Mouse (Mus musculus) stomach, embryonic 15.5 days (tissue): ENCODE results near the gene Pcolce. TPM values are rescaled to one million over a fixed set of nuclear protein-coding genes. Genes with fewer than 3 reads are reported as not detected.

Experiments used
- ATAC-seq: fragments of 200-750 bp; cut with Nextera tagmentation; 2 replicates; pipeline ENCODE4 v1.8.0; 2017; ENCODE audit warnings: low read depth, moderate number of reproducible peaks, moderate TSS enrichment; ENCODE audit not compliant: insufficient read depth, low FRiP score
- H3K27ac ChIP-seq: fragments of 300-500 bp; sonication (generic); 2 replicates; pipeline ENCODE4 v1.5.1; 2015; ENCODE audit warnings: mild to moderate bottlenecking, inconsistent platforms
- H3K27me3 ChIP-seq: fragments of 300-500 bp; sonication (generic); replicated peaks from 2 replicates; pipeline ENCODE4 v1.6.1; 2015; ENCODE audit warnings: inconsistent platforms
- H3K36me3 ChIP-seq: fragments of 300-500 bp; sonication (generic); 2 replicates; pipeline ENCODE4 v1.6.1; 2015; ENCODE audit warnings: inconsistent platforms
- H3K4me1 ChIP-seq: fragments of 300-500 bp; sonication (generic); 2 replicates; pipeline ENCODE4 v1.6.1; 2015; ENCODE audit warnings: inconsistent platforms
- H3K4me2 ChIP-seq: fragments of 300-500 bp; sonication (generic); 2 replicates; pipeline ENCODE4 v1.6.1; 2015; ENCODE audit warnings: mild to moderate bottlenecking, inconsistent platforms
- H3K4me3 ChIP-seq: fragments of 300-500 bp; sonication (generic); replicated peaks from 2 replicates; pipeline ENCODE4 v1.5.1; 2015; ENCODE audit warnings: inconsistent platforms
- H3K9ac ChIP-seq: fragments of 300-500 bp; sonication (generic); 2 replicates; pipeline ENCODE4 v1.6.1; 2015; ENCODE audit warnings: inconsistent platforms
- H3K9me3 ChIP-seq: fragments of 300-500 bp; sonication (generic); 2 replicates; pipeline ENCODE4 v1.6.1; 2016; ENCODE audit warnings: inconsistent platforms
- WGBS: fragments of 180-500 bp; shearing (Covaris S2); methylation state at CpG from one replicate; pipeline ENCODE4 v1.1.7; 2015; 5-methylcytosine and 5-hydroxymethylcytosine counted together
- polyA plus RNA-seq: library from polyadenylated mRNA; unstranded; fragments of >200 nt; fragmentation: Nextera tagmentation; extraction: Ambion mirVana; gene quantifications from 2 replicates; pipeline ENCODE4 v1.2.1, GENCODE M21; 2015

Gene Pcolce
- polyA plus RNA-seq, 1 experiment from 2014 or later, result 115 TPM

DNA sequence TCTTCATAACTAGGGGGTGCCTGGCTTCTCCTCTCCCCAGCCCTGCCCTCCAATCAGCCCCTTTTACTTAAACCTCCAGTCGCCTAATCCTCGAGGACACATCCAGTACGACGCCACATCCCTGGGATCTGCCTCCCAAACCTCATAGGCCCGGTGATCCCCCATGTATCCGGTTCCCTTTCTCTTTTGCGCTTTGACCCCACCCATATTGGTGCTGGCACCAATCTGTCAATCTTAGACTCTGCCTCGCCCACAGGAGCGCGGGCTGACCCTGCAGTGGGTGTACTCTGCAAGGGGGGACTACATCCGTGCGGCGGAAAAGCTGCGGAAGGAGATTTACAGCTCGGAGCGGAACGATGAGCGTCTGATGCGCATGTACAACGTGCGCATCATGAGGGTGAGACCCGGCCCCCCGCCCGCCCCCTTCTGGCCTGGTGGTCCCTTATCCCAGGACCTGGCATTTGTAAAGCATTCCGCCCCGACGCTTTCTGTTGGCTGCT, 29.9 kb downstream of the Pcolce start:
- no peak overlapping the region; the same call in 1 of the 2 replicates for H3K27ac ChIP-seq

GRCm38 (mm10) chr5:137582702-137583101, 30.9 kb downstream of the Pcolce start:
- Histone ChIP-seq H3K9me3 (no peaks in the 10 kb centered on the region), H3K27me3 (no peaks in the 10 kb centered on the region), H3K4me3 (no peak overlapping the region; the same call in 1 of the 2 replicates), H3K27ac (no peak overlapping the region), H3K36me3 (no peaks in the 10 kb centered on the region), H3K4me2 (no peak overlapping the region), H3K9ac (no peak overlapping the region), H3K4me1 (0 out of 2 replicates have a peak, but pooled peaks cover 6% of the 10 kb centered on the region)
- 23% methylated on average over 8 of the region's 8 CpGs for whole genome bisulfite sequencing
- ATAC-seq, result no peak

More for the DNA sequence above, 29.9 kb downstream of the Pcolce start:
- Histone ChIP-seq H3K9me3 (no peaks in the 10 kb centered on the region), H3K36me3 (no peaks in the 10 kb centered on the region), H3K4me3 (peak overlapping the region; percentile 41), H3K9ac (peak overlapping the region; percentile 37; the same call in 1 of the 2 replicates), H3K4me2 (peak overlapping the region; percentile 62), H3K27me3 (no peaks in the 10 kb centered on the region), H3K4me1 (0 out of 2 replicates have a peak, but pooled peaks cover 6% of the 10 kb centered on the region)
- peak; percentile 38; the same call in 1 of the 2 replicates for ATAC-seq
- 11% methylated on average over 27 of the region's 27 CpGs for WGBS

DNA sequence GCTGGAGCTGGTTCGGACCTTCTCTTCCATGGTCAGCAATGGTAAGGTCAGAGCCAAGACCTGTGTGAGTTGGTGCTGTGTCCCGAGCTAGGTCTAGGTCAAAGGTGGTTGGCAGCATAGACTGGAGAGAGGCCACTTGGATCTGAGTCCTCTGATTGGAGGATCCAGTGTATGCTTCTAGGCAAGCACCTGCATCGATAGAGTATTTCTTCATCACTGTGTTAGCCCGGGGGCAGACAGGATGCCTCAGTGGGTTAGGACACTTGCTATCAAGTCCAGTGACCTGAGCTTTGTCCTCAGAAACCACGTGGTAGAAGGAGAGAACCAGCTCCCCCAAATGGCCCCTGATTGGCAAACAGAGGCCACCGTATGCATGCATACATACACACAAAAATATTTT, 33.3 kb downstream of the Pcolce start:
- Histone ChIP-seq H3K27me3 (no peaks in the 10 kb centered on the region), H3K4me1 (0 out of 2 replicates have a peak, but pooled peaks cover 6% of the 10 kb centered on the region), H3K9me3 (no peaks in the 10 kb centered on the region), H3K4me2 (no peak overlapping the region), H3K27ac (no peak overlapping the region), H3K4me3 (no peak overlapping the region), H3K9ac (no peak overlapping the region), H3K36me3 (no peaks in the 10 kb centered on the region)
- no peak for ATAC-seq
- 78% methylated on average over 6 of the region's 6 CpGs for WGBS

DNA sequence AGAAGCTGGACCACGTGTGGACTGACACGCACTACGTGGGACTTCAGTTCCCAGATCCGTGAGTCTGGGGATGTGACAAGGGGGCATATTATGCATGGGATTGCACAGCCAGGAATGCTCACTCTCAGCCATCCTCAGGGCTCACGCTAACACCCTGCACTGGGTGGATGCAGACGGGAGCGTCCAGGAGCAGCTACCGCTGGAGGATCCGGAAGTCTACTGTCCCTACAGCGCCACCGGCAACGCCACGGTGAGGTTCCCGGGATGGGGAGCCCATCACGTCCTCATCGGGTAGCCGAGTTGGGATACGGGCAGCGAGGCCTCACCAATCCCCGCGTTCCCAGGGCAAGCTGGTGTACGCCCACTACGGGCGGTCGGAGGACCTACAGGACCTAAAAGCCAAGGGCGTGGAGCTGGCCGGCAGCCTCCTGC, 39.1 kb downstream of the Pcolce start:
- peak overlapping the region; percentile 57 for H3K4me2 ChIP-seq
- H3K27me3 ChIP-seq, result peaks cover 8% of the 10 kb centered on the region; the same call in 1 of the 2 replicates
- 9% methylated on average over 27 of the region's 27 CpGs for WGBS
- H3K9ac ChIP-seq, result no peak overlapping the region
- no peaks in the 10 kb centered on the region for H3K36me3 ChIP-seq
- no peaks in the 10 kb centered on the region for H3K9me3 ChIP-seq
- ATAC-seq, result no peak
- no peak overlapping the region for H3K27ac ChIP-seq
- peaks cover 6% of the 10 kb centered on the region; the same call in 1 of the 2 replicates for H3K4me1 ChIP-seq
- peak overlapping the region; percentile 28 for H3K4me3 ChIP-seq

- H3K9ac ChIP-seq, result no peak overlapping the region
- H3K27me3 ChIP-seq, result peaks cover 8% of the 10 kb centered on the region; the same call in 1 of the 2 replicates
- H3K4me3 ChIP-seq, result no peak overlapping the region
- no peak overlapping the region for H3K27ac ChIP-seq
- H3K9me3 ChIP-seq, result no peaks in the 10 kb centered on the region
- 65% methylated on average over 17 of the region's 17 CpGs for WGBS
- peak; percentile 80; the same call in 1 of the 2 replicates for ATAC-seq
- peaks cover 6% of the 10 kb centered on the region; the same call in 1 of the 2 replicates for H3K4me1 ChIP-seq
- H3K4me2 ChIP-seq, result no peak overlapping the region
- H3K36me3 ChIP-seq, result no peaks in the 10 kb centered on the region
Measured at GRCm38 (mm10) chr5:137570691-137571586, 42.6 kb downstream of the Pcolce start.

DNA sequence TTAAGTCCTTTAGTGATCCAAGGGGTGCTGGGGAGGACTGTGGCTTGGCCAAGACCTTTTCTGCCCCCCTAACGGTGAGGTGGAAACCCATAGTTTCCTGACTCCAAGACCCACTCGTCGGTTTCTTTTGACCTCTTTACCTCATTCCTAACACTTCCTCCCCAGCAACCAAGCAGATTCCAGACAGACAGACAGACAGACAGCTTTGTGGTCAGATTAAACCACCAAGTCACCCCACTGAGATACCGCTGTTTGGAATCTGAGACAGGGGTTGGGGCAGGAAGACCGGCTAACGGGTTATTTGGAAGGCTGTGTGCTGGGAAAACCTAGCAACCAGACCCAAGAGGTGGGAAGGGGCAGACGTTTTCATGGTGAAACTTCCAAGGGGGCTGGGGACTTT, 43.4 kb downstream of the Pcolce start:
- H3K27ac ChIP-seq, result no peak overlapping the region
- no peaks in the 10 kb centered on the region for H3K9me3 ChIP-seq
- H3K36me3 ChIP-seq, result no peaks in the 10 kb centered on the region
- ATAC-seq, result no peak
- H3K4me2 ChIP-seq, result peak overlapping the region; percentile 16; the same call in 1 of the 2 replicates
- H3K4me3 ChIP-seq, result no peak overlapping the region
- H3K27me3 ChIP-seq, result peaks cover 8% of the 10 kb centered on the region; the same call in 1 of the 2 replicates
- WGBS, result 49% methylated on average over 7 of the region's 7 CpGs
- peaks cover 6% of the 10 kb centered on the region; the same call in 1 of the 2 replicates for H3K4me1 ChIP-seq
- no peak overlapping the region for H3K9ac ChIP-seq

- H3K4me1 ChIP-seq, result peaks cover 6% of the 10 kb centered on the region; the same call in 1 of the 2 replicates
- H3K9ac ChIP-seq, result no peak within 1 kb of the TSS
- H3K27me3 ChIP-seq, result peaks cover 7% of the 10 kb centered on the region; the same call in 1 of the 2 replicates
- H3K36me3 ChIP-seq, result no peaks in the 10 kb centered on the region
- 29% methylated on average over 9 of the region's 9 CpGs for WGBS
- peak within 1 kb of the TSS; percentile 16; the same call in 1 of the 2 replicates for H3K4me2 ChIP-seq
- ATAC-seq, result peak; percentile 77; the same call in 1 of the 2 replicates
- no peak within 1 kb of the TSS for H3K4me3 ChIP-seq
- no peak within 1 kb of the TSS for H3K27ac ChIP-seq
- H3K9me3 ChIP-seq, result no peaks in the 10 kb centered on the region
Measured at GRCm38 (mm10) chr5:137569665-137570064, 43.9 kb downstream of the Pcolce start, which contains the start of gene Tfr2. Gene Tfr2 (plus strand): TSS chr5:137569840.

- WGBS, result 60% methylated on average over 12 of the region's 12 CpGs
- H3K4me2 ChIP-seq, result no peak overlapping the region; the same call in 1 of the 2 replicates
- H3K4me3 ChIP-seq, result no peak overlapping the region
- ATAC-seq, result no peak
- no peaks in the 10 kb centered on the region for H3K4me1 ChIP-seq
- peaks cover 3% of the 10 kb centered on the region; the same call in 1 of the 2 replicates for H3K27me3 ChIP-seq
- H3K9me3 ChIP-seq, result no peaks in the 10 kb centered on the region
- H3K36me3 ChIP-seq, result no peaks in the 10 kb centered on the region
- H3K9ac ChIP-seq, result no peak overlapping the region
- no peak overlapping the region for H3K27ac ChIP-seq
Measured at GRCm38 (mm10) chr5:137569031-137569430, 44.6 kb downstream of the Pcolce start.

DNA sequence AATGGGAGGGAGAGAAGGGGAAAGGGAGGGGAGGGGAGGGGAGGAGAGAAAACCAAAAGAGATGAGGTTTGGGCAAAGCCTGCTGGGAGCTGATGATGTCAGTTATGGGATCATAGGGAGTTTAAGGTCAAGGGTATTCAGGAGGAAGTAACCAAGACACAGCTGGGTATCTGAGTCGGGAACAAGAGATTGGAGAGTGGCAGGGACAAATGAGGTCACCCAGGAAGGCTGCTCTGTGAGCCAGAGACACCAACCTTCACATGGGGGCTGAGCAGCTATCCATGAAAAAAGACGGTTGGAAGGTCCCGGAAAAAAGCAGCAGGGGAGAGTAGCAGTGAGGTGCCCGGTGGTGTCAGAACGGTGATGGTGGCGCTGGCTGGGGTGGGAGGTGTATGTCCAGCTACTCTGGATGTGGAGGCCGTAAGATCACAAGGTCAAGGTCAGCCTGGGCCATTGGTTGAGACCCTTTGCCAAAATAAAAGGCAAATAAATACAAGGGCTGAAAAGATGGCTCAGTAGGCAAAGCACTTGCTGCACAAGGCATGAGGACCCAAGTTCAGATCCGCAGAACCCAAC, 45.3 kb downstream of the Pcolce start:
- H3K4me3 ChIP-seq, result no peak overlapping the region
- H3K27me3 ChIP-seq, result peaks cover 3% of the 10 kb centered on the region; the same call in 1 of the 2 replicates
- H3K9me3 ChIP-seq, result no peaks in the 10 kb centered on the region
- no peak for ATAC-seq
- no peak overlapping the region for H3K27ac ChIP-seq
- no peaks in the 10 kb centered on the region for H3K36me3 ChIP-seq
- 78% methylated on average over 8 of the region's 8 CpGs for WGBS
- no peaks in the 10 kb centered on the region for H3K4me1 ChIP-seq
- H3K9ac ChIP-seq, result no peak overlapping the region
- no peak overlapping the region for H3K4me2 ChIP-seq

DNA sequence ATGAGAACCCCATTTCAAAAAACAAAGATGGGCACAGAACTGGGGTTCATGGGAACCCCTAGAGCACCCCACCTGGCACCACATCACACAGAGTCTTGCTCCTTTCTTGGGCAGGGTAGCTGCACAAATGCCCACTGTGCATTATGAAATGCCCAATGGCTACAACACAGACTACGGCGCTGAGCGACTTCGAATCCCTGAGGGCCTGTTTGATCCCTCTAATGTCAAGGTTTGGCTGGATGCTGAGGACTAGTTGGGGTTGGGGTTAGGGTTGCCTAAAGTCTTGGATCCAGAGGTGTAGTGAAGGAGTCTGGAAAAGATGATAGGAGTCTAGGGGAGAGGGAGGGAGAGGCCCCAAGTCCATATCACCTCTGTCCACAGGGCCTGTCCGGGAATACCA, 47.2 kb downstream of the Pcolce start:
- 91% methylated on average over 5 of the region's 5 CpGs for WGBS
- no peaks in the 10 kb centered on the region for H3K4me1 ChIP-seq

GRCm38 (mm10) chr5:137565744-137566143, 47.8 kb downstream of the Pcolce start:
- no peak for ATAC-seq
- Histone ChIP-seq H3K4me2 (no peak overlapping the region), H3K9me3 (no peaks in the 10 kb centered on the region), H3K4me1 (no peaks in the 10 kb centered on the region), H3K4me3 (no peak overlapping the region), H3K27ac (no peak overlapping the region), H3K36me3 (no peaks in the 10 kb centered on the region), H3K9ac (no peak overlapping the region), H3K27me3 (no peaks in the 10 kb centered on the region)
- 69% methylated on average over 6 of the region's 6 CpGs for WGBS

More for the DNA sequence above, 47.2 kb downstream of the Pcolce start:
- Histone ChIP-seq H3K27me3 (no peaks in the 10 kb centered on the region), H3K36me3 (no peaks in the 10 kb centered on the region), H3K27ac (no peak overlapping the region), H3K9me3 (no peaks in the 10 kb centered on the region), H3K4me2 (no peak overlapping the region), H3K9ac (no peak overlapping the region), H3K4me3 (no peak overlapping the region)
- no peak for ATAC-seq
